In genomic region chr11:8109286-8109685, GRCm38 (mm10) we compare ENCODE assay signal across 13 mouse cellular contexts.
"Had no signal": no experiment of that assay in that cellular context is flagged by ENCODE, and none has a peak within 500 bp of the region (broad histone marks: within the 10 kb centered on the region; RNA-seq: fewer than 3 reads in every experiment).

No protein-coding gene starts in this region.

- H3K4me1 ChIP-seq: limb, embryonic 10.5 days; midbrain, embryonic 12.5 days; neural tube, embryonic 15.5 days had no signal

- H3K9ac ChIP-seq: liver, embryonic 14.5 days; midbrain, embryonic 12.5 days; neural tube, embryonic 15.5 days had no signal

- H3K4me3 ChIP-seq: left cerebral cortex, adult 2 months; limb, embryonic 10.5 days; midbrain, embryonic 12.5 days; myocyte; neural tube, embryonic 15.5 days had no signal

- H3K9me3 ChIP-seq: limb, embryonic 10.5 days; midbrain, embryonic 12.5 days; neural tube, embryonic 15.5 days had no signal

- DNase-seq: kidney, adult 2 months; kidney, postnatal 25 days; lung, adult 18-20 months; right cerebral cortex, adult 18-20 months; right cerebral cortex, postnatal 25 days; spleen, adult 18-20 months; thymus, postnatal 36 days had no signal

- H3K36me3 ChIP-seq: limb, embryonic 10.5 days; midbrain, embryonic 12.5 days; neural tube, embryonic 15.5 days had no signal

- H3K4me2 ChIP-seq: midbrain, embryonic 12.5 days; neural tube, embryonic 15.5 days had no signal

- H3K27me3 ChIP-seq: midbrain, embryonic 12.5 days; neural tube, embryonic 15.5 days had no signal

- H3K27ac ChIP-seq: left cerebral cortex, adult 2 months; limb, embryonic 10.5 days; liver, embryonic 14.5 days; midbrain, embryonic 12.5 days; neural tube, embryonic 15.5 days had no signal
